Mouse (Mus musculus) neural tube, embryonic 15.5 days (tissue): Measurements from ENCODE around the gene Mex3d. TPM values are rescaled to one million over a fixed set of nuclear protein-coding genes. Genes with fewer than 3 reads are reported as not detected.
A peak's percentile ranks its signal among the peaks of the same experiment; 100 is the strongest.

Experiments
- ATAC-seq: fragments of 200-750 bp; cut with Nextera tagmentation; 2 replicates; pipeline ENCODE4 v1.8.0; 2017; ENCODE audit warnings: mild to moderate bottlenecking, moderate TSS enrichment, moderate library complexity; ENCODE audit not compliant: low FRiP score
- H3K27ac ChIP-seq: fragments of 300-500 bp; sonication (generic); replicated peaks from 2 replicates; pipeline ENCODE4 v1.5.1; 2015; ENCODE audit warnings: mild to moderate bottlenecking, inconsistent platforms
- H3K27me3 ChIP-seq: fragments of 300-500 bp; sonication (generic); replicated peaks from 2 replicates; pipeline ENCODE4 v1.6.1; 2015; ENCODE audit warnings: inconsistent platforms
- H3K36me3 ChIP-seq: fragments of 300-500 bp; sonication (generic); 2 replicates; pipeline ENCODE4 v1.6.1; 2015; ENCODE audit warnings: inconsistent platforms
- H3K4me1 ChIP-seq: fragments of 300-500 bp; sonication (generic); 2 replicates; pipeline ENCODE4 v1.6.1; 2015; ENCODE audit warnings: inconsistent platforms
- H3K4me2 ChIP-seq: fragments of 300-500 bp; sonication (generic); 2 replicates; pipeline ENCODE4 v1.6.1; 2015; ENCODE audit warnings: inconsistent platforms, mild to moderate bottlenecking, moderate library complexity
- H3K4me3 ChIP-seq: fragments of 300-500 bp; sonication (generic); replicated peaks from 2 replicates; pipeline ENCODE4 v1.5.1; 2015; ENCODE audit warnings: mild to moderate bottlenecking, inconsistent platforms
- H3K9ac ChIP-seq: fragments of 300-500 bp; sonication (generic); replicated peaks from 2 replicates; pipeline ENCODE4 v1.6.1; 2015; ENCODE audit warnings: mild to moderate bottlenecking, inconsistent platforms
- H3K9me3 ChIP-seq: fragments of 300-500 bp; sonication (generic); replicated peaks from 2 replicates; pipeline ENCODE4 v1.6.1; 2016; ENCODE audit warnings: inconsistent platforms
- whole genome bisulfite sequencing: fragments of 180-500 bp; shearing (Covaris S2); methylation state at CpG from one replicate; pipeline ENCODE4 v1.1.7; 2015; ENCODE audit warnings: mixed read lengths; 5-methylcytosine and 5-hydroxymethylcytosine counted together
- microRNA-seq: library from miRNA; unstranded; fragments of <30 nt; microRNA quantifications from one replicate; pipeline ENCODE4, GENCODE M21; 2017
- polyA plus RNA-seq: library from polyadenylated mRNA; unstranded; fragments of >200 nt; fragmentation: Nextera tagmentation; extraction: Ambion mirVana; gene quantifications from 2 replicates; pipeline ENCODE4 v1.2.1, GENCODE M21; 2015

Mex3d gene
- polyA plus RNA-seq, 1 experiment from 2014 or later, result 14.0 TPM

DNA sequence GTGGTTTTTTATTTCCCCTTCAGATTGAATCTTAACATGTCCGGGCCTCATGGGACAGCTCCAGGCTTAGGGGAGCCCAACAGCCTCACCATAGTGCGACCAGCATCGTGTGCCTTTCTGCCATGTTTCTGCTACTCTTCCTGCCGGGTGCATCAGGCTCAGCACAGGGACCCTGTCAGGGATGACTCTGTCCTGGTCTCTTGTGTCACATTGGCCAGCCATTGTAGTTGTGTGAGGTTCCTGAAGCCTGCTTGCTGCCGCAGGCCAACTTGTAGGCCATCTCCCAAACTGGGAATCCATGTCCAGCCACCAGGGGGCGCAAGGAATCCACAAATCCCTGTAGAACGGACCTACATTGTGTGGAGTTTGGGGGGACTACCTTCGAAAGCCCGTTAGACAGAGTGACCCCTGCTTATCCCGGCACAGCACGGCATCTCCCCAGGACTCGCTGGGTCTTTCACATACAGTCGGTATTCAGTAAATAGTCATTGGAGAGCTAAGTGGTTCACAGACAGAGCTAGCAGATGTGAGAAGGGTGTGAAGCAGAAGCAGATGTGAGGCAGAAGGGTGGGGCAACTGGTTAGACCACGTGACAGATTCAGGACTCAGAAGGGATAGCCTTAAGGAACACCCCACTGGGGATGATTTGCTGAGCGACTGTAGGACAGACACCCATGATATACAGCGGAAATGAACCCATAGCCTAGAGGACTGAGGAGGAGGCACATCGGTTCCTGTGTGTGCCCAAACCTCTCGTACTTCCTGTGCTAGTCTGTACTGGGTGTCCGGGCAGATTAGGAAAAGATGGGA, 47.3 kb downstream of the Mex3d start:
- WGBS, result 23% methylated on average over 19 of the region's 19 CpGs

DNA sequence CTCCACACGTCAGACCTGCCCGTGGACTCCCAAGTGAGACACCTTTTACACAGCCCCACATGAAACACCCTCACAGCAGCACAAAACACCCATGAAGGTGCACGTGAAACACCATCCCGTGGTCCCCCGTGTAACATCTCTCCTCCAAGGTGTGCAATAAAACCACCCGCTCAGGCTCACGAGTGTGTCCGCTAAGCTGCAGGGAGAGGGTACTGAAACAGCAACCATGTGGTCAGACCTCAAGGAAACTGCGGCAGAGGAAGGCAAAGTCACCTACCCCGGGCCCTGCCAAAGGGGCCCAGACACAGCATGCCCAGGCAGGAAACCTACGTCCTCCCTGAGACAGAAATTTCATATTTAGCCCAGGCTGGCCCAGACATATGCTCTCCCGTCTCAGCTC, 51.2 kb downstream of the Mex3d start:
- H3K4me2 ChIP-seq, result no peak overlapping the region
- peaks cover 27% of the 10 kb centered on the region for H3K27me3 ChIP-seq
- H3K9me3 ChIP-seq, result no peaks in the 10 kb centered on the region
- no peaks in the 10 kb centered on the region for H3K4me1 ChIP-seq
- H3K27ac ChIP-seq, result no peak overlapping the region
- H3K4me3 ChIP-seq, result no peak overlapping the region
- no peak overlapping the region for H3K9ac ChIP-seq
- WGBS, result 87% methylated on average over 12 of the region's 12 CpGs
- no peaks in the 10 kb centered on the region; the same call in 1 of the 2 replicates for H3K36me3 ChIP-seq
- no peak for ATAC-seq

More for the DNA sequence above, 47.3 kb downstream of the Mex3d start:
- 0 out of 2 replicates have a peak overlapping the region, but pooled peaks have one; percentile 31 for H3K4me2 ChIP-seq
- no peaks in the 10 kb centered on the region for H3K9me3 ChIP-seq
- H3K36me3 ChIP-seq, result no peaks in the 10 kb centered on the region; the same call in 1 of the 2 replicates
- peaks cover 56% of the 10 kb centered on the region for H3K27me3 ChIP-seq
- no peak overlapping the region for H3K9ac ChIP-seq
- no peak overlapping the region for H3K4me3 ChIP-seq
- no peak for ATAC-seq
- no peak overlapping the region for H3K27ac ChIP-seq
- peaks cover 24% of the 10 kb centered on the region for H3K4me1 ChIP-seq

DNA sequence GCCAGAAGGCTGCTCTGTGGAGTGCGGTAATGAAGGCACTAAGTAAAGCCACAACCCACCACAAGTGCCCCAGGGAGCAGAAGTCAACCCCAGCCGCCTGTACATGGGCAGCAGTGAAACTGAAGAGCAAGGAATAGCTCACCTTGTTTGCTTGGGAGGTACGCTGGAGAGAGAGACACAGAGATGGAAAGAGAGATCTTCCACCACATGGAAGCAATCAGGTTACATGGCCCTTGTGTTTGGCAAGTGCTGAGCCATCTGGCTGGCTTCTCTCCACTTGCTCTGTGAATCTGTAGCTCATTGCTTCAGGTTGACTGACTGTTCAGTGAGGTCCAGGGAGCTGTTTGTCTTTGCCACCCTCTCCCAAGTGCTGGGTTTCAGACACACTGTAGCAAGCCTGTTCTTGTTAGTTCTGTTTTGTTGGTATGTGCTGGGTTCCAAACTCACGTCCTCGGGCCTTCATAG, 54.9 kb downstream of the Mex3d start:
- Histone ChIP-seq H3K36me3 (no peaks in the 10 kb centered on the region; the same call in 1 of the 2 replicates), H3K27ac (no peak overlapping the region), H3K9me3 (no peaks in the 10 kb centered on the region), H3K4me3 (no peak overlapping the region), H3K4me2 (no peak overlapping the region), H3K9ac (no peak overlapping the region), H3K27me3 (peaks cover 18% of the 10 kb centered on the region), H3K4me1 (peaks cover 17% of the 10 kb centered on the region)
- WGBS, result 84% methylated on average over 5 of the region's 5 CpGs
- no peak for ATAC-seq

DNA sequence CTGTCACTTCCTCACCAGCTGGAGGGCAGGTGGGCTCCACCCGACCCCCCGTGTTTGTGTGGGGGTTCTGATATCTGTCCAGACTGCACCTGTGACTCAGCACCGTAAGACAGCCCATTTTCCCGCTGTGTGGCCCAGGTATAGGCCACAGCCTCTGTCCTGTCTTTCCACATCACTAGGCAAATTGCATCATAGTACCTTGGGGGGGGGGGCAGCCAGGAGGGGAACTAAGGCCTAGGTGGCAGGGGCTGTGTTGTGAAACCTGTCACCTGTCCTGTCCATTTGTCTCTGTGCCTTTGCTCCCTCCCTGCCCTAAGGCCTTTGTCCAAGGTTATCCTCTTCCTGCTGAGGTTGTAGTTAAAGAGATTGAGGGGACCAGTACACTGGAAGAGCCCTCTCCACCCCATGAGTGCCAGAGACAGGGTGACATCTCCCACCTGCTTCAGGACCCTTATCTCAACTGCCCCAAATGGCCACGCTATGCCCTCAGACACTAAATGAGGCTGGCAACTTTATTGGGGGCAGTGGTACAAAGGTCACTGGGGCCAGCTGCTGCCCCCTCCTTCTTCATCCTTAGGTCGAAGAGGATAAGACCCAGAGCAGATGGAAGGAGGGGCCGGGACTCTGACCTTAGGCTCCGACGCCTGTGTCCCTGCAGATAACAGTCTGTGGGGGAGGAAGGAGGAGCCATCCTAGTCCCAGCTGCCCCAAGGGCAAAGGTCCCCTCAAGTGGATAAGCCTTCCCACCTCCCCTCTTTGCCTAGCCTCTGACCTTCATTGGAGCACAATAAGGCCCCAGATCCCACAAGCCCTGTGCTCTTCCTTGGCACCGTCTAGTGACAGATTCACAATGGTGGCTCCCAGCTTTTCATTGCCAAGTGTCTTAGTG, 55.6 kb downstream of the Mex3d start:
- Histone ChIP-seq H3K27me3 (peaks cover 16% of the 10 kb centered on the region; the same call in 1 of the 2 replicates), H3K4me1 (peaks cover 17% of the 10 kb centered on the region), H3K27ac (no peak overlapping the region), H3K36me3 (no peaks in the 10 kb centered on the region; the same call in 1 of the 2 replicates), H3K9me3 (no peaks in the 10 kb centered on the region), H3K4me3 (no peak overlapping the region), H3K9ac (no peak overlapping the region), H3K4me2 (no peak overlapping the region)
- 73% methylated on average over 10 of the region's 10 CpGs for WGBS
- no peak for ATAC-seq

DNA sequence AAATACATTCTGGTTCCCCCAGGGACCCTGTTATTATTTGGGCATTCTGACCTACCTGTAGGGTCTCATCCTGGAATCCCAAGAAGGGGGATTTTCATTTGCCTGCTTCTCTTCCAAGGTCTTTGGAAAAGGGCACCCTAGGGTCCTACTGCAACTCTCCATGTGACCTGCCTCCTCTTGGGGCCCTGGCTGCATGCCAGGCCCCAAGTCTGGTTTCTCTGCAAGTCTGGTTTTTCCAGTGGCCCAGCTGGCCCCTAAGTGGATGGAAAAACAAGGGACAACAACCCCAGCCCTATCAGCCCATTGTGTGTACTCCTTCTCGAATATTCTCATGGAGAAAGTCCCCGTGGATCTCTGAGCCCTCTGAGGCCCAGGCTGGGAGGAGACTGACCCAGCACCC, 56.6 kb downstream of the Mex3d start:
- H3K4me1 ChIP-seq, result peaks cover 17% of the 10 kb centered on the region
- H3K4me3 ChIP-seq, result peak overlapping the region; percentile 53
- WGBS, result 74% methylated on average over 2 of the region's 2 CpGs
- H3K27me3 ChIP-seq, result peaks cover 16% of the 10 kb centered on the region; the same call in 1 of the 2 replicates
- no peak overlapping the region for H3K27ac ChIP-seq
- no peak overlapping the region; the same call in 1 of the 2 replicates for H3K9ac ChIP-seq
- H3K9me3 ChIP-seq, result no peaks in the 10 kb centered on the region
- ATAC-seq, result no peak
- peak overlapping the region; percentile 96 for H3K4me2 ChIP-seq
- no peaks in the 10 kb centered on the region; the same call in 1 of the 2 replicates for H3K36me3 ChIP-seq

Small RNA genes within 50 kb of the gene (microRNA-seq; reads per million reads assigned to microRNA genes)
- gene Gm22721, result not detected

Other genes starting within 250 kb of the Mex3d start
- 553 and 558 TPM in 2 replicates for gene Atp5d, start 249.0 kb downstream of the Mex3d start, polyA plus RNA-seq
- gene Cbarp, start 246.8 kb downstream of the Mex3d start, polyA plus RNA-seq, result 91.9 and 93.0 TPM in 2 replicates
- gene Midn, start 239.4 kb downstream of the Mex3d start, polyA plus RNA-seq, result 19.4 and 20.5 TPM in 2 replicates
- gene Cirbp, start 221.7 kb downstream of the Mex3d start, polyA plus RNA-seq, result 284 and 345 TPM in 2 replicates
- gene 1600002K03Rik, start 214.7 kb downstream of the Mex3d start, polyA plus RNA-seq, result 13.5 and 14.3 TPM in 2 replicates
- gene Efna2, start 208.2 kb downstream of the Mex3d start, polyA plus RNA-seq, result 25.9 and 31.2 TPM in 2 replicates
- 46.8 and 49.6 TPM in 2 replicates for gene Mum1, start 161.2 kb downstream of the Mex3d start, polyA plus RNA-seq
- 353 and 368 TPM in 2 replicates for gene Ndufs7, start 138.5 kb downstream of the Mex3d start, polyA plus RNA-seq
- gene Gamt, start 126.6 kb downstream of the Mex3d start, polyA plus RNA-seq, result 27.9 and 34.6 TPM in 2 replicates
- gene Dazap1, start 126.2 kb downstream of the Mex3d start, polyA plus RNA-seq, result 48.6 and 50.4 TPM in 2 replicates
- 544 and 638 TPM in 2 replicates for gene Rps15, start 95.2 kb downstream of the Mex3d start, polyA plus RNA-seq
- 122 and 144 TPM in 2 replicates for gene Apc2, start 91.7 kb downstream of the Mex3d start, polyA plus RNA-seq
- 26.9 and 36.6 TPM in 2 replicates for gene 2310011J03Rik, start 67.1 kb downstream of the Mex3d start, polyA plus RNA-seq
- gene Pcsk4, start 58.2 kb downstream of the Mex3d start, polyA plus RNA-seq, result 5.6 and 8.2 TPM in 2 replicates
- 4.3 and 7.3 TPM in 2 replicates for gene Reep6, start 57.7 kb downstream of the Mex3d start, polyA plus RNA-seq
- gene Adamtsl5, start 39.2 kb downstream of the Mex3d start, polyA plus RNA-seq, result 1.6 and 3.6 TPM in 2 replicates
- 3.9 and 6.1 TPM in 2 replicates for gene Plk5, start 31.2 kb downstream of the Mex3d start, polyA plus RNA-seq
- 195 and 209 TPM in 2 replicates for gene Mbd3, start 11.9 kb upstream of the Mex3d start, polyA plus RNA-seq
- gene Uqcr11, start 19.2 kb upstream of the Mex3d start, polyA plus RNA-seq, result 731 and 790 TPM in 2 replicates
- gene Tcf3, start 46.0 kb upstream of the Mex3d start, polyA plus RNA-seq, result 33.4 and 51.7 TPM in 2 replicates
- 0.63 and 1.0 TPM in 2 replicates for gene Onecut3, start 107.2 kb upstream of the Mex3d start, polyA plus RNA-seq
- 1.4 and 1.5 TPM in 2 replicates for gene Atp8b3, start 151.5 kb upstream of the Mex3d start, polyA plus RNA-seq
- 29.5 TPM in 2 replicates for gene Rexo1, start 173.9 kb upstream of the Mex3d start, polyA plus RNA-seq
- 6.5 TPM in 2 replicates for gene Klf16, start 189.7 kb upstream of the Mex3d start, polyA plus RNA-seq
- 148 and 152 TPM in 2 replicates for gene Abhd17a, start 202.7 kb upstream of the Mex3d start, polyA plus RNA-seq
- 68.2 and 79.8 TPM in 2 replicates for gene Scamp4, start 215.2 kb upstream of the Mex3d start, polyA plus RNA-seq
- gene Adat3, start 215.2 kb upstream of the Mex3d start, polyA plus RNA-seq, result 5.0 and 7.0 TPM in 2 replicates
- gene Gm49322, start 218.4 kb upstream of the Mex3d start, polyA plus RNA-seq, result 3.0 and 3.2 TPM in 2 replicates
- 106 and 118 TPM in 2 replicates for gene Csnk1g2, start 235.2 kb upstream of the Mex3d start, polyA plus RNA-seq